Comparison of ENCODE assay signal across 10 mouse cellular contexts in genomic region chr2:58516000-58516399, GRCm38 (mm10). TPM values are rescaled to one million over a fixed set of nuclear protein-coding genes. Genes with fewer than 3 reads are reported as not detected.
DNase-seq lines count a peak whose midpoint lies in the region; ATAC-seq and TF ChIP-seq lines count a peak whose summit lies in the region.
"Had no signal": no experiment of that assay in that cellular context is flagged by ENCODE, and none has a peak within 500 bp of the region (broad histone marks: within the 10 kb centered on the region; RNA-seq: fewer than 3 reads in every experiment).

No protein-coding gene starts in this region.

- peak overlapping the region; percentile 19; the same call in 1 of the 2 replicates for H3K4me2 ChIP-seq in liver, embryonic 13.5 days

- WGBS in liver, adult 2 months, result 63% methylated on average over 15 of the region's 15 CpGs
- WGBS in liver, embryonic 13.5 days (ENCODE audit: insufficient replicate concordance), result 36% methylated on average over 15 of the region's 15 CpGs

- TF ChIP-seq CTCF in liver, adult 2 months (IDR thresholded peaks at IDR 0.05; ENCODE audit: low read depth, low read length), result no peak
- TF ChIP-seq CTCF in cortical plate, adult 2 months (IDR thresholded peaks at IDR 0.05; ENCODE audit: extremely low read depth, insufficient read depth, low read length), result no peak

- H3K27ac ChIP-seq in liver, adult 2 months (replicated peaks; ENCODE audit: insufficient read depth, low read depth, low read length), result no peak overlapping the region; the same call in none of the 2 replicates
- 0 out of 2 replicates have a peak overlapping the region, but pooled peaks have one; percentile 56 for H3K27ac ChIP-seq in cortical plate, adult 2 months (ENCODE audit: insufficient read depth, low read length)
- peak overlapping the region; percentile 5; the same call in 1 of the 2 replicates for H3K27ac ChIP-seq in liver, embryonic 13.5 days

- H3K27me3 ChIP-seq in liver, adult 2 months (ENCODE audit: control insufficient read depth, insufficient read depth, low read length), result no peaks in the 10 kb centered on the region
- H3K27me3 ChIP-seq in liver, embryonic 13.5 days, result no peaks in the 10 kb centered on the region

- intact Hi-C loops in heart, postnatal 14 days (cut with DNase I), result no loop called here
- intact Hi-C loops in left cerebral cortex, postnatal 4 days (cut with DNase I), result no loop called here

- ATAC-seq in liver, embryonic 13.5 days (ENCODE audit: low read depth), result no peak

- H3K4me3 ChIP-seq in liver, adult 2 months (ENCODE audit: insufficient read depth, low read depth, low read length), result peak overlapping the region; percentile 35
- H3K4me3 ChIP-seq in cortical plate, adult 2 months (ENCODE audit: insufficient read depth, low read length), result no peak overlapping the region
- H3K4me3 ChIP-seq in liver, embryonic 13.5 days (replicated peaks), result no peak overlapping the region

- DNase-seq in heart, adult 11 months, result peak; percentile 92
- DNase-seq in heart, postnatal 14 days, result no peak
- DNase-seq in liver, adult 2 months (ENCODE audit: extremely low read depth, low read depth, low spot score), result no peak
- no peak for DNase-seq in liver
- DNase-seq in liver, embryonic 13.5 days, result no peak
- no peak for DNase-seq in left cerebral cortex, postnatal 4 days
- no peak for DNase-seq in right cerebral cortex, adult 18-20 months
- DNase-seq: cerebellum, adult 18-20 months; thymus, postnatal 36 days had no signal

- H3K9me3 ChIP-seq in liver, embryonic 13.5 days (replicated peaks), result no peaks in the 10 kb centered on the region

- H3K36me3 ChIP-seq in liver, adult 2 months (ENCODE audit: control insufficient read depth, insufficient read depth, low read length), result no peaks in the 10 kb centered on the region; the same call in 1 of the 2 replicates
- no peaks in the 10 kb centered on the region for H3K36me3 ChIP-seq in liver, embryonic 13.5 days

- peaks cover 16% of the 10 kb centered on the region for H3K4me1 ChIP-seq in liver, adult 2 months (ENCODE audit: control insufficient read depth, insufficient read depth, low read length)
- peaks cover 6% of the 10 kb centered on the region for H3K4me1 ChIP-seq in cortical plate, adult 2 months (ENCODE audit: control insufficient read depth, insufficient read depth, low read length)
- H3K4me1 ChIP-seq in liver, embryonic 13.5 days (replicated peaks), result peaks cover 13% of the 10 kb centered on the region

- H3K9ac ChIP-seq in liver, adult 2 months (ENCODE audit: low read depth, low read length), result peak overlapping the region; percentile 46
- no peak overlapping the region for H3K9ac ChIP-seq in liver, embryonic 13.5 days

- peaks cover 28% of the 10 kb centered on the region for H3K79me2 ChIP-seq in liver, adult 2 months (ENCODE audit: control insufficient read depth, insufficient read depth, low read length)

- TF ChIP-seq POLR2A in liver, adult 2 months (IDR thresholded peaks at IDR 0.05; ENCODE audit: extremely low read depth, insufficient read depth, low read length), result no peak
- TF ChIP-seq POLR2A in cortical plate, adult 2 months (IDR thresholded peaks at IDR 0.05; ENCODE audit: extremely low read depth, insufficient read depth, low read length), result no peak

RNA-seq across cellular contexts. Expression of gene Gm17409, which starts 46.1 kb away (rescaled TPM):
- not detected for total RNA-seq in heart, postnatal 14 days (2021)
- not detected in 2 replicates for total RNA-seq in liver, adult 2 months (2014; rRNA removed)
- polyA plus RNA-seq in liver, adult 2 months (2012; rRNA removed), result not detected in 2 replicates
- polyA plus RNA-seq in cortical plate, adult 2 months (2012; rRNA removed), result not detected in 2 replicates
- polyA plus RNA-seq in liver, embryonic 13.5 days (2015; fragmentation: Nextera tagmentation; extraction: Ambion mirVana), result not detected in 2 replicates
- total RNA-seq in left cerebral cortex, postnatal 4 days (2021), result not detected

RNA-seq across cellular contexts. Expression of gene Acvr1, which starts 51.0 kb away (rescaled TPM):
- 10 to 100 TPM; 18.5 to 22.0 TPM for total RNA-seq in heart, postnatal 14 days (2021)
- total RNA-seq in liver, adult 2 months (2014; rRNA removed), result 8.4 and 9.0 TPM in 2 replicates
- 4.3 and 5.7 TPM in 2 replicates for polyA plus RNA-seq in liver, adult 2 months (2012; rRNA removed)
- 19.5 and 20.3 TPM in 2 replicates for polyA plus RNA-seq in cortical plate, adult 2 months (2012; rRNA removed)
- 2.7 and 2.8 TPM in 2 replicates for polyA plus RNA-seq in liver, embryonic 13.5 days (2015; fragmentation: Nextera tagmentation; extraction: Ambion mirVana)
- total RNA-seq in left cerebral cortex, postnatal 4 days (2021), result 10 to 100 TPM; 50.1 to 56.7 TPM

RNA-seq across cellular contexts. Expression of gene Upp2, which starts 51.1 kb away (rescaled TPM):
- total RNA-seq in heart, postnatal 14 days (2021), result 1 to 10 TPM; 2.4 to 2.9 TPM
- 1,501 and 1,754 TPM in 2 replicates for total RNA-seq in liver, adult 2 months (2014; rRNA removed)
- 105 and 134 TPM in 2 replicates for polyA plus RNA-seq in liver, adult 2 months (2012; rRNA removed)
- 38.1 and 41.1 TPM in 2 replicates for polyA plus RNA-seq in cortical plate, adult 2 months (2012; rRNA removed)
- polyA plus RNA-seq in liver, embryonic 13.5 days (2015; fragmentation: Nextera tagmentation; extraction: Ambion mirVana), result 1.4 and 1.6 TPM in 2 replicates
- total RNA-seq in left cerebral cortex, postnatal 4 days (2021), result 10 to 100 TPM; 10.1 to 12.2 TPM

Comparison
In these comparisons a context has a peak if more than half of its experiments do, and no peak if none do; other contexts are left out.
1. RNA of gene Upp2, which starts 51.1 kb away (total RNA-seq): 1,501 to 1,754 TPM in liver, adult 2 months; 10.1 to 12.2 TPM in left cerebral cortex, postnatal 4 days and 2.4 to 2.9 TPM in heart, postnatal 14 days; every median in the first group is over 100 times any median in the second.